Mouse (Mus musculus) lung, postnatal 25 days (tissue): ENCODE results near the gene Snx1.

Experiments
- DNase-seq: peaks from one replicate; pipeline ENCODE4 v3.0.0; 2022; ENCODE audit warnings: low spot score

Gene Snx1

DNA sequence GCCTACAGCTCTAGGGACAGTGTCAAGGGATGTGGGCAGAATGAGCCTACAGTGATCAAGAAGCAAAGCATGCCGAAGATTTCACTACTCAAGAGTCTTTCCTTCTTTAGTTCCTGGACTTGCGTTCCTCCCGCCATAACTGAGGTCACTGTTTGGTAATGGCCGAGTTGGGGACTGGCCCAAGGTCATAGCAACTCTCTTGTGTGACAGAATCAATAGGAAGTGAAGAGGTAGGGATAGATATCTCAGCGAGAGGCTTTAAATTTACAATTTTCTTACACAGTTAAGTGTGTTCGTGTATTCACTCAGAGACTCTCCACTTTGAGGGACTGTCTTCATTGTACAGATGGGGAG is 783 bp upstream of the Snx1 start:
- no peak for DNase-seq

DNA sequence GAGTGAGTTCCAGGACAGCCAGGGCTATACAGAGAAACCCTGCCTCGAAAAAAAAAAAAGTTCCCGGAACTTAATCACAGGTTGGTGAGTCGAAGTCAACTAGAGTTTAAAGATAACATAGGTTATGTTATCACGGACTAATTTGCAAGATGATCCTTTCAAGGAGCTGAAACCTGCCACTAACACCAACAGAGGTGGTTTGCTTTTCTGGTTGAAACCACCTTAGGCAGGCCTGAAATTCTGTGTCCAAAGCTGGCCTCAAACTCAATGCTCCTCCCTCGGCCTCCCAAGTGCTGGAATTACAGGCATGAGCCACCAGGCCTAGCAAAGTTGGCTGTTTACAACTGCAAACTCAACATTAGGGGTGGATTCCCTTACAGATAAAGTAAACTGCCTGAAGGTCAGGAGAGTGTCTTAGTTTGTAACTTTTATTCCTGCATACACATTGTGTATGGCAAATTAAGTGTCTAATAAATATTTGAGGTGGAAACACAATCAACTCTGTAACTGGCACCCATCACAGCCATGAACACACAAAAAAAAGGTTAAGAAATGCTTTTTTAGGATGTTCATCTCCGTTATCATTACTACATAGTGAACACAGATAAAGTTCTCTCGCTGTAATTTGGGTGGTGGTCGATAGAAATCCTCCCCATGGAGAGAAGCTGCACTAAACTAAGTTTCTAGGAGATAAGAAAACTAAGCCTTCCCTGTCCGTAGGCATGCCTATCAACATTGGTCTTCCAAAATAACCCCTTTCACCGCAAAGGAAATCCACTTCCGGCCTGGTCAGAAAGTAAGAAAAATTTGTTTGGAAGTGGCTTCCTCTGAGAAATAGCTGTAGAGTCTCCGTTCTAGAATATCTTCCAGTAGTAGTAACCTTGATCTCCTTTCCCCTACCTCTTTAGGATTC is 588 bp downstream of the Snx1 start:
- DNase-seq = no peak

DNA sequence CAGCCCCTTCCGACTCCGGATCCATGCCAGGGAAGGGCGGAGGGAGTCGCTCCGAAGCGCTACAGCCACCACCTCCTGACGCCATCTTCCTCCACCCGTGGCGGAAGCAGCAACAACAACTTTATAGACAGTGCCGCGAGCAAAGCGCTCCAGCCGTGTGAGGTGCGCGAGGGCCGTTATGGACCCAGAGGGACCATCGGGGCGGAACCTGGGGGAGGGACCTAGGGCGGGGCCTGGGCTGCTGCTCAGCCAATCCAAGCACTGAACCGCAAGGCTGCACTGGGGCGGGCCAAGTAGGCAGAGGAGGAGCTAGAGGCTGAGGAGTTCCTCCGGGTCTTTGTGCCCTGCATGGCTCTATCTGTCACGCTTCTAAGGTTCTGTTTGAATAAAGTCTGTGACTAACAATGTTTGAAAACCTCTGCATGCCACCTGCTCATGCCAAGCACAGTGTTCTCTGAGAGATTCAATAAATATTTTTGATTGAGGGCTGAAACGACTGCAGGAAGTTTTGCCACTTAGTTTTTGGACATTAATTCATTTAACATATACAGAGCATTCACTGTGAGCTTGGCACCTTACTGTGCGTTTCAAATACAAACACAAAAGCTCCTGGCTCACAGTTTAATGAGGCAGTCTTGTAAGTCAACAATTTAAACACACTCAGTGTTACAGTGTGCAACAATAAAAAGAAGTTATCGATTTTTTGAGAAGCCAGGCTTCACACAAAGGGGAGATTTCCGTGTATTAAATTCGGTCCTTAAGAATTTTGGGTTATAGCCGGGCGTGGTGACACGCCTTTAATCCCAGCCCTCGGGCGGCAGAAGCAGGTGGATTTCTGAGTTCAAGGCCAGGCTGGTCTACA is 1.5 kb downstream of the Snx1 start:
- DNase-seq = peak; percentile 98

DNA sequence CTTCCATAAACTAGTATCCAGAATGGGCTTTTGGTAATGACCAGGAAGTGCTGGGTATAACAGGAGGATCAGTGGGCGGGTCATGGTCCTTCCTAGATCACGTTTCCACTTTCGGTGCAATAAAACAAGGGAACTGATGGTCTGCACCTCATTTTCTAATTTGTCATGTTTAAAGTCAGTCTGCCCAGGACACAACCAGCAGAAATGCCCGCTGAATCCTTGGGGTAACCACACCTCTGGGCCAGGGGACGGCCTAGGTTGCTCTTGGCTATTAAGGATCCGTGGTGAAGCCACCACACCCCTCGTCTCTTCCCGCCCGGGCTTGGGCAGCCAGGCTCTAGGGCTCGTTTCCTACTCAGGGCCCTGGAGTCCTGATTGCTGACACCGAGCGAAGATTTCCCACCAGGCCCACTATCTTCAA is 2.3 kb downstream of the Snx1 start:
- DNase-seq = no peak

DNA sequence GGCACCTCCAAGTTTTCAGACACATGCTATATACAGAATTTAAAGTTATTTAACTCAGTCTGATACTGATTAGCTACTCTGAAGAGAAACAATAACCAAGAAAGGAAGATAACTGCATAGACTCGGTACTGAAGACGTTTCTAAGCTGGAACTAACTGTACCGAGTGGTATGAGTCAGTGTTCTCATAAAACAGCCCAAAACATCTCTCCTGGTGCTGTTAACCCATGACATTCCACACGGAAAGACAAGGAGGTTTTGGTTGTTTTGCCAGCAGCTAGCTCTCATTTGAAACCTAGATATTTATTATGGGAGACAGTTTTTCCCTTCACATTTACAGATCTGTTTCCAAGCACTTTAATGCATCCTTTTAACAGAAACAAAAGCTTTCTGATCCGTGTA is 2.7 kb downstream of the Snx1 start:
- DNase-seq = no peak

DNA sequence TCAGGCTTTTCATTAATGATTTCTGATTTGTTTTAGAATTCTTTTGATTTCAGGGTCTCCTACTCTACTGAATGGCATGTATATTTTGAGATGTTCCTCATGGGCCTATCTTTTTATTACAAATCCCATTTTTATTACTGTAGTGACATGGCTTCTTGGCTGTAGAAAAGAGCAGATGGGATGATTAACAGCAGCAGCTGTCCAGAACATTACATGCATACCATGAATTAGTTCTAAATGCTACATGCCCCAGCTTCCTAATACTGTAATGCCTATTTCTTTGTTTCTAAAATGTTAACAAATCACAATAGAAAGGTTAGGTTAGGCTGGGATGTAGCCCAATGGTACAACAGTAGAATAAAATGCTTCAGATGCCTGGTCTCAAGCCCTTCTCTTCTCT is 5.0 kb downstream of the Snx1 start:
- no peak for DNase-seq

DNA sequence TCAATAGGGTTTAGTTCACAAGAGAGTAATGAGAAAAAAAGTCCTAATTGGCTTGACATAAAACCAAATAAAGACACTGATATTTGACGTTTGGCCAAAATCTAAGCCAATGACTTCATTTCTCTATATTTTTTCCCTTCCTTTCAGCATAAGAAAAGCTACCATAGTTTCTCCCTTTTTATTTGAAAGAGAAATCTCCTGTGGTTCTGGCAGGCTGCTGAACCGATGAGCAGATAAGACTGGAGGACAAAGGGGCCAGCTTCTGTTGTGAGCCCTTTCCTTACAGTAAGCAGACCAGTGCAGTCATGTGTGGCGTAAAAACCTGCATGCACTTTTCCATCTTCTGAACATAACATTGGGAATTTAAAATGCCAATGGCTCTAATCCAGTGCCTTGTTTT is 5.4 kb downstream of the Snx1 start:
- no peak for DNase-seq

DNA sequence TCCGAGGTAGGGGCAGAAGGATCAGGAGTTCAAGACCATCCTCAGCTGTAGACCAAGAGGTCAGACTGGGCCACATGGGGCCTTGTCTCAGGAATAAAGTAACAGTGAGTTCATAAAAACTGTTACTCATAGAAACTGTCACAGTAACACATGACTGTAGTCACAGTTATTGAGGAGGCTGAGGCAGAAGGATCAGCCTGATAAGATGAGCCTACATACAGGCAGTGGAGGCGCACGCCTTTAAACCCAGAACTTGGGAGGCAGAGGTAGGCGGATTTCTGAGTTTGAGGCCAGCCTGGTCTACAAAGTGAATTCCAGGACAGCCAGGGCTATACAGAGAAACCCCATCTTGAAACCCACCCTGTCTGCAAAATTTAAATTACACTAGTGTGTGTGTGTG is 6.3 kb downstream of the Snx1 start:
- DNase-seq = no peak

DNA sequence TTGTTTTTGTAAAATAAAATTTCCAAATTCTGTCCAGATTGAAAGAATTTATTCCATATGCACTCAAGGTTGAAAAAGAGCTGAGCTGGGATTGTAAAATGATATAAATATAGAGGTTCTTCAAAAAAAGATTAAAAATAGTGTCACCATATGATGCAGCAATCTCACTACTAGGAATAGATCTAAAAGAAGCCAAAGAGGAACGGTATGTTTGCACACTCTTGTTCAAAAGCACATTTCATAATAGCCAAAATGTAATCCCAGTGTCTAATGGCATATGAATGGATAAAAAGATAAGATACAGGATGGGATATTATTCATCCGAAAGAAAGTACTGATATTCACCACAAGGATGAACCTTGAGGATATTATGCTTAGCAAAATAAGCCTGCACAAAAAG is 6.9 kb downstream of the Snx1 start:
- no peak for DNase-seq

DNA sequence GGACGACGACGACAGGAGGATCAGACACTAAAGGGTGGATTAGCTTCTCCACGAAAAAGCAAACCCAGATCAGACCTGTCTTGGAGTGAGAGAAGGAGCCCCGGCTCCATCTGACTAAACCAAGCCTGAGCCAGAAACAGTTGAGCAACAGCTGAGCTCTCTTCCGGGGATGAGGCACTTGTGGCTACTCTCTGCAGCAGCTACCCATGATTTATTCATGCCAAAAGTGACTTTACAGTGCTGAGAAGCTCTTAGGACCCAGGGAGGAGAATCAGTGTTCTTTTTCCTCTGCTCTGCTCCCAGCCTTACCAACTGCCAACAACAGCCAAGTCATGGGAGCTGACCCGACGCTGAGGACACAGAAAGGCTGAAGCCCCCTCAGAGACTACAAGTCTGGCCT is 9.5 kb downstream of the Snx1 start:
- no peak for DNase-seq

DNA sequence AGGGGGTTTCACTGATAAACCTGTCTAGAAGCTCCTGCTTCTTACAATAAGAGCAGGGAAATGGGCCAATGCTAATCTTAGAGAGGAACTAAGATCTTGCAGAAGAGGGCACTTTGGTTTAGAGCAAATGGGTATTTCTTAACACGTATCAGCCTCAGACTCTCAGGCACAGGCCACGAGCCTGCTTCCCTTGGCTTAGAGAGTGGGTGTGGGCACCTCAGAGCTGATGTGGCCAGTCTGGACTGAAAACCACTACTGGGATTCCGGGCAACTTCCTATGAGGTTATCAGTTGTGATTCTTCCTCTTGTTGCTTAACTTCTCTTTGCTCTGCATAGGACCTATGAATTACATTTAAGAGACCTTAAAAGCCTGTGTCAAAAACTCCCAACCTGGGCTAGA is 12.0 kb downstream of the Snx1 start:
- peak; percentile 49 for DNase-seq

DNA sequence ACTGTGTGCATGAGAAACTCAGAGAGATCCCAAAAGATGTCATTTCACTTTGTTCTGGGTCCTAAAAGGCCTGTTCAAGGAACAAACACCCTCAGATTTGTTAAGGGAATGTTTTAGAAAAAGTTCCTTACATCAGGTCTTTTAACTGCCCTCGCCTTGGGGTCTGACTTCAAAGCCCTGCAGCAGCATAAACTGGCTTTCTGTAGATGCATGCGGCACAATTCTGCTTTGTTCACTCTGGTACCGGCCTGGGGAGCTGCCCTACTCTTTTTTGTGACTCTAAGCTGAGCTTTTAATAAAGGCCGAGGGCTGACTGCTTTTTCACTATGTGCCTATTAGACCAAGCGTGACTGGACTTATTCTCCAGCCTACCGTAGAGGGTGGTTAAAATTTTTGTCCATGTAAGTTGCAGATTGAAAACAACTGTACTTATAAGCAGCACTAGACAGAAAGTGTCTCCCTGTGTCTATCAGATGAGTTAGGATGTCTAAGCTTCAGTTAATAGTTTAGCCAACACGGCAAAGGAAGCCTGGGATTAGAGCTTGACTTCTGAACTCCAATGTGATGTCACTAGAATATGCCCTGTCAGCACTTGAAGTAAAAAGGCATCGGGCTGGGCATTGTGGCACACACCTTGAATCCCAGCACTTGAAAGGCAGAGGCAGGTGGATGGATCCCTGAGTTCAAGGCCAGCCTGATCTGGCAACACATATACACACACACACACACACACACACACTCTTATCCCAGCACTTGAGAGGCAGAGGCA is 15.6 kb downstream of the Snx1 start:
- no peak for DNase-seq

DNA sequence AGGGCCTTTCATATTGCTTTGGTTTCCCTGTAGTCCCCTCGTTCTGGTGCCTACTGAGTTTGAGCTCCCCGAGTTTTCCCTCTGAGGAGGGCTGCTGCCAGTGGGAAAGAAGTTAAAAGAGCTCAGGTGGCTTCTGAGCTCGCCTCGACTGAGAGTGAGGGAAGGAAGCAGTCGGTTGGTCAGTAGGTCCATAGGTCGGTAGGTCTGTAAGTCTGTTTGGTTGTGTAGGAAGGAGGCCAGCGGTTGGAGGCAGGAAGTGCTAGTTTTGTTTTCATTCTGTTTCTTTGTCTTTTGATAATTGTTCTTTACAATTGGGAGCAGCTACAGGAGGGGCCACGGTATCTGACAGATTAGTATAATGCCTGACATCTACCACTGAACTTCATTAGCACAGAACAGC is 16.3 kb downstream of the Snx1 start:
- DNase-seq = no peak

DNA sequence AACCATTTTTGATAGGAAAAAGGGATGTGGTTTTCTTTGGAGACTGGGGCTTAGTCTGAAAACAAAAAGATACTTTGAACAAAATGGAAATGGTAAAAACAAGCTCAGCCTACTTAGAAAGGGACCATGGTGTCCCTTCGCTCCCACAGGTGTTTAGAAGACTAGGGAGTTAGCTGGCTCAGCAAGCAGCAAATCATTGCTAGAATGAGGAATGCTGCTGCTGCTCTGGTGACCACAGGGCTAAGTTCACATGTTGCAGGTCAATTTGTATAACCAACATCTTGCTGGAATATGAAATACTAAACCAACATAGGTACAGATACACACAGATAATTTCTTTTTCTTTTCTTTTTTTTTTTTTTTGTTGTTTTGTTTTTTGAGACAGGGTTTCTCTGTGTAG is 16.8 kb downstream of the Snx1 start:
- DNase-seq = no peak

DNA sequence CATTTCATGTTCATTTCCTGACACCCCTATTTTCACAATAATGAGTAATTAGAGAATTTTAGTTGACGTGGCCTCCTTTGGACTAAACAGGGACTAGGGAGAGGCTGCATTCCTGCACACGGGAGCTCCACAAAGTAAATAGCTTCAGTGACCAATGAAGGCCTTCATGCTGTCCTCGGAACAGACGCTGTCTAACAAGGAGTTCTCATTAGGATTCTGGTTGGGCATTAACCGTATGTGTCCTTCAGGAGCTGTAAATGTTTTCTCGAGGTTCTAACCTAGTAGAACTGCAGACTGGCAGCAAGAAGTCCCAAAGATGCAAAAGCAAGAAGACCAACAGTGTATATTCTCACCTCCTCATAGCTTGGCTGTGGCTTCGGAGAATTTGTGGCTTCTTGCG is 21.2 kb downstream of the Snx1 start:
- no peak for DNase-seq

DNA sequence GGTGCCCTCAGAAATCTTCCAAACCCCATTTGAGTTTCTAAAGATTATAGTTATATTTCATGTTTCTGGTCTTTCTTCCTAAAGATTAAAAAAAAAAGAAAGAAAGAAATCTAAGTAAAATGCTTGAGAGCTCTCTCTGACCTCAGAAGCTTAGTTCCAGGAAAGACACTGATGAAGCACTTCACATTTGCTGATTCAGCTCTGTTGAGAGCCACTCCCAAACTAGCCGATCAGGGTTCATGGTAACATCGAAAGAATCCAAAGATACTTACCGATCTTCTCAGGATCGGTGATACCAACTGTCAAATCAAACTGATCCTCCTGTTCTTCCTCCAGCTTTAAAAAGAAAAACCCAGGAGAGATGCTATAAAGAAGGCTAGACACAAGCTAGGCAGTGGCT is 21.8 kb downstream of the Snx1 start:
- DNase-seq = no peak

DNA sequence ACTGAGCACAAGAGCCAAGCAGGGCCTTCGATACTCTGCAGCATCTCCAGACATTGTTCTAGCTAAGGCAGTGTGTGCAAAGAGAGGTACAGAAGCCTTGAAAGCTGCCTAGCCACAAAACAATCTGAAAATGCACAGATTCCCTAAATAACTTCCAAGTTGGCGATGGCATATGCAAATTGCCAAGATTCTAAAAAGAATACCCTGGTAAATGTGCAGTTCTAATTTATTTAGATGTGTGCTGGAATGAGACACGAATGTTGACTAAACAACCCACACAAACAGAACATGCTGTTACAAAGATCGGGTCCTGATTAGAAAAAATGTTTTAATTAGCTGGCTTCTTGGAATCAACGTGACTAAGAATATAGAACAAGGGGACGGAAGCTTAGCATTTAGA is 23.7 kb downstream of the Snx1 start:
- DNase-seq = no peak

DNA sequence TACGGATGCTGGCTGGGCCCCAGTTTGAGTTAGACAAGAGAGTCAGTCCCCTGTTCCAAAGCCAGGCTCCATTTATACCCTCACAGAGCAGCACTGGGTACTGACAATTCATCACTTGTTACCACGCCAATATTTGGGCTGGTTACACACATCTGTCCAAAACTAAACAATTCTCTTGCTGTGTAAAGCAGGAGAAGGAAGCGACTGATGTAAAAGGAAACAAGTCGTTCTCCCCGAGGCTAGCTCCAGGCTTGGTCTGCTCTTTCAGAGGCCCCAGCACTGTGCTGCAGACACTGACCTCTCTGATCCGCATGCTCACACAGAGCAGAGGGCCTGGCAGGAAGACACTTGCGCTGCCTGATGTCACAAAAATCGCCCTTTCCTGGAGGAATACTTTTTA is 24.8 kb downstream of the Snx1 start:
- no peak for DNase-seq

DNA sequence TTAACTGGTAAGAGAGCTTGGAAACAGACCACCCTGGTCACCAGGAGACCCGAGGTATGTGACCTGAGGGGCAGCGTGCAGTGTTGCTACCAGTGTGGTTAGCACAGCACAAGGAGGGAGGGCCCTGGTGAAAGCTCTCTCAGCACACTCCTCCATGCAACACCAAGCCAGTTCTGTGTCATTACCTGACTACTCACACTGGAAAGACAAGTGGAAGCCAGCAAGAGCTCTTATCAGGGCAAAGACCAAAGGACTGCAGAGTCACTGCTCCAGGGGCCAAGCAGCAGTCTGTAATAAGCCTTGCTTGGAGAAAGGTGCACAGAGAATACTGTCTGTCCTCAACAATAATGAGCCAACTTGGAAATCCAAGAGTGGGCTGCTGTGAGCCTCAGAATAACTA is 33.7 kb downstream of the Snx1 start:
- peak; percentile 50 for DNase-seq

DNA sequence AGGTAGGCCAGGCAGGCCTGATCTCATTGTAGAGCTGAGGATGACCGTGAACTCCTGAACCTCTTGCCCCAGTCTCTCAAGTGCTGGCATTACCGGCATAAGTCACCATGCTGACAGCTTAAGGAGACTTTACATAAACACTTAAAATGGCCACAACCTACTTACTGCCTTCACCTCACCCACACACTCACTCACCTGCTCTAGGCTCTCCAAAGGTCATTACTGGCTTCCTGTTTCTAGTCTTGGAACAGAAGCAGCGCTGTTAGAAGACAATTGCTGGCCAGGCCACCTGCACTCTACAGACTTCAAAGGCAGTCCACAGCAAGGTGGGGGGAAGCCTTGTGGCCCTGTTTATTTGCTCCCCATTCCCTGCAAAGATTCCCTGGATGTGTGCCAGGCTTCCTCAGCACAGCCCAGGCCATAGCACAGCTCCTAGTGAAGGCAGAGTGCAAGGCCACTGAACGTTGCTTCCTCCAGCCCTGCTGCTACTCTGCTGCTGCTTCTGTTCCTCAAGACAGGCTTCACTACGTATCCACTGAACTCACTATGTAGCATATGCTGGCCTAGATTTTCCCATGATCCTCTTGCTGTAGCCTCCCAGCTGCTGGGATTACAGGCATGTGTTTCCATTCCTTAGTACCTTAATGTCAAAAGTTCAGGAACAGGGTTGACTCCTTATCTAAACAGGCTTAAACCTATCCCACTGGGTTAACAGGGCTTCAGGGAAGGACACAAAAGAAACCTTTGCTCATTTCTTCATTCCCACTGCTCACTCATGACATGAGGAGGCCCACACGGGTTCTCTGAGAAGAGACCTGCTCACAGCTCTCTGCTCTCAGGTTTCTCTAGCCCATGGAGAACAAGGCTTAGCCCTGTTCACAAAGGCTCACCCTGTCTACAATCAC is 34.8 kb downstream of the Snx1 start:
- peak; percentile 74 for DNase-seq

DNA sequence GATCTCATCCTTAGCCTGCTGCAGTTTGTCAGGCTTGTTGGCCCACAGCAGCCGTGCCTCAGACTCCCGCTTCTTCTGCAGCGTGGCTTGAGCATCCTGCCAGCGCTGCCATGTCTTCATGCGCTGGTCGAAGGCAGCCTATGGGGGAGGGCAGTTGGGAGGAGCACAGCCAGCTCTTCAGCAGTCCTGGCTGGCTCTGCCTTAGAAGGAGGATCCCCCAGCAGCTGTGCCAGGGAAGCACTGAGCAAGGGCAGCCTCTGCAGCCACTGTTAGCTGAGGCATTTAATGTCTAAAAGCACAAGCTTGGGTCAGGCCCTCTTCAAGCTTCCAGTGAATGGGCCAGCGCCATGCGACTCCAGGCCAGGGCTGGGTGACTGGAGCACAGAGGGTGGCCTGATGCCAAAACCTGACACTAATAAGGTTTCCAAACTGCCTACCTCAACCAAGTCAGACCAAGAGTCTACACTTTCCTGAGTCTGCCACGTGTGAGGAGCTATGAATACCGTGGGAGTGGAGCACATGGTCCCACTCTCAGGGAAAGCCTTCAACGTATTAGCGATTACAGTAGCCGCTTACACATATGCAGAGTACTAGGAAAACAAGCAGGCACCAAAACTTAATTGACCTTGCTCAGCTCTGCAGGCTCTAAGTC is 35.7 kb downstream of the Snx1 start:
- no peak for DNase-seq
